Mouse (Mus musculus) heart, embryonic 14.5 days (tissue): ENCODE results near the gene Bicral. TPM values are rescaled to one million over a fixed set of nuclear protein-coding genes. Genes with fewer than 3 reads are reported as not detected.

Source experiments
- ATAC-seq: fragments of 200-750 bp; cut with Nextera tagmentation; 2 replicates; pipeline ENCODE4 v1.8.0; 2017; ENCODE audit warnings: low read depth, moderate TSS enrichment; ENCODE audit not compliant: insufficient number of reproducible peaks, insufficient read depth, low FRiP score
- H3K27ac ChIP-seq, 2 experiments: fragments of 200-500 bp in 1 of 2; fragments of 300-500 bp in 1 of 2; sonication (generic) in 1 of 2; replicated peaks in 1 of 2; 2 replicates each; pipeline ENCODE4 v1.5.1; 2012 to 2014; ENCODE audit warnings: low read depth in 2 of 2, low read length in 2 of 2, control low read depth in 1 of 2, mild to moderate bottlenecking in 1 of 2, mixed read lengths in 1 of 2; ENCODE audit not compliant: control insufficient read depth in 1 of 2, insufficient read depth in 1 of 2
- H3K27me3 ChIP-seq: fragments of 300-500 bp; sonication (generic); 2 replicates; pipeline ENCODE4 v1.6.1; 2014; ENCODE audit warnings: mild to moderate bottlenecking, low read length, control low read depth; ENCODE audit not compliant: control insufficient read depth, insufficient read depth
- H3K36me3 ChIP-seq: fragments of 300-500 bp; sonication (generic); 2 replicates; pipeline ENCODE4 v1.6.1; 2014; ENCODE audit warnings: mild to moderate bottlenecking, control low read depth, low read length, mixed read lengths; ENCODE audit not compliant: control insufficient read depth, insufficient read depth
- H3K4me1 ChIP-seq, 2 experiments: fragments of 200-500 bp in 1 of 2; fragments of 300-500 bp in 1 of 2; sonication (generic) in 1 of 2; 2 replicates each; pipeline ENCODE4 v1.6.1; 2012 to 2014; ENCODE audit warnings: low read length in 2 of 2, control low read depth in 1 of 2, mixed read lengths in 1 of 2; ENCODE audit not compliant: control insufficient read depth in 2 of 2, insufficient read depth in 2 of 2
- H3K4me2 ChIP-seq: fragments of 300-500 bp; sonication (generic); 2 replicates; pipeline ENCODE4 v1.6.1; 2014; ENCODE audit warnings: mild to moderate bottlenecking, low read length
- H3K4me3 ChIP-seq, 2 experiments: fragments of 200-500 bp in 1 of 2; fragments of 300-500 bp in 1 of 2; sonication (generic) in 1 of 2; 2 replicates each; pipeline ENCODE4 v1.5.1; 2012 to 2014; ENCODE audit warnings: low read length in 2 of 2, mild to moderate bottlenecking in 2 of 2, control low read depth in 1 of 2, low read depth in 1 of 2, moderate library complexity in 1 of 2; ENCODE audit not compliant: control insufficient read depth in 1 of 2, insufficient read depth in 1 of 2
- H3K9ac ChIP-seq: fragments of 300-500 bp; sonication (generic); 2 replicates; pipeline ENCODE4 v1.6.1; 2014; ENCODE audit warnings: mild to moderate bottlenecking, low read length
- H3K9me3 ChIP-seq: fragments of 300-500 bp; sonication (generic); 2 replicates; pipeline ENCODE4 v1.6.1; 2016; ENCODE audit warnings: low read length, control low read depth; ENCODE audit not compliant: control insufficient read depth
- WGBS: fragments of 180-500 bp; shearing (Covaris S2); extraction: QIAGEN DNeasy Blood & Tissue Kit; methylation state at CpG from one replicate; pipeline ENCODE4 v1.1.7; 2014; 5-methylcytosine and 5-hydroxymethylcytosine counted together
- polyA plus RNA-seq: library from polyadenylated mRNA; unstranded; fragments of >200 nt; fragmentation: Nextera tagmentation; extraction: Ambion mirVana; gene quantifications from 2 replicates; pipeline ENCODE4 v1.2.1, GENCODE M21; 2014

Gene Bicral
- polyA plus RNA-seq, 1 experiment from 2014 or later: 6.4 TPM

DNA sequence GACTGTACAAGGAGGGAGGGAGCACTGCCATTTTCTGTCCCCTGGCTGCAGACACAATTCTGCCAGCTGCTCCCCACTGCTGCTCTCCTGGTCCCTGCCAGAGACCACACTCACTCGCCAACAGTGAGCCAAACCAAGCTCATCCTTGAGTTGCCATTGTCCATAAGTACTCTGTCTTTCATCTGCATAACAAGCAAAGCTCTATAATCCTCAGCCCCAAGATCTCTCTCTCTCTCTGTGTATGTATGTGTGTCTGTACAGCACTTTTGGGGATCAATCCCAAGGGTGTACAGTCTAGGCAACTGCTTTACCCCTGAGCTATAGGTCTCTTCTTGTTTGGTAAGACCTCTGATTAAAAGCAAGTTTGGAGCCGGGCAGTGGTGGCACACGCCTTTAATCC lies 47.6 kb downstream of the Bicral start:
- H3K9me3 ChIP-seq: no peaks in the 10 kb centered on the region
- WGBS: 93% methylated on average over 3 of the region's 3 CpGs
- no peak overlapping the region for H3K4me3 ChIP-seq
- no peak for ATAC-seq
- H3K9ac ChIP-seq: no peak overlapping the region
- no peak overlapping the region for H3K27ac ChIP-seq
- H3K27me3 ChIP-seq: no peaks in the 10 kb centered on the region
- H3K4me2 ChIP-seq: no peak overlapping the region
- H3K36me3 ChIP-seq: peaks cover 80% of the 10 kb centered on the region
- H3K4me1 ChIP-seq: peaks cover 2 to 7% of the 10 kb centered on the region in 2 experiments; a peak in 1 of 4 replicates

DNA sequence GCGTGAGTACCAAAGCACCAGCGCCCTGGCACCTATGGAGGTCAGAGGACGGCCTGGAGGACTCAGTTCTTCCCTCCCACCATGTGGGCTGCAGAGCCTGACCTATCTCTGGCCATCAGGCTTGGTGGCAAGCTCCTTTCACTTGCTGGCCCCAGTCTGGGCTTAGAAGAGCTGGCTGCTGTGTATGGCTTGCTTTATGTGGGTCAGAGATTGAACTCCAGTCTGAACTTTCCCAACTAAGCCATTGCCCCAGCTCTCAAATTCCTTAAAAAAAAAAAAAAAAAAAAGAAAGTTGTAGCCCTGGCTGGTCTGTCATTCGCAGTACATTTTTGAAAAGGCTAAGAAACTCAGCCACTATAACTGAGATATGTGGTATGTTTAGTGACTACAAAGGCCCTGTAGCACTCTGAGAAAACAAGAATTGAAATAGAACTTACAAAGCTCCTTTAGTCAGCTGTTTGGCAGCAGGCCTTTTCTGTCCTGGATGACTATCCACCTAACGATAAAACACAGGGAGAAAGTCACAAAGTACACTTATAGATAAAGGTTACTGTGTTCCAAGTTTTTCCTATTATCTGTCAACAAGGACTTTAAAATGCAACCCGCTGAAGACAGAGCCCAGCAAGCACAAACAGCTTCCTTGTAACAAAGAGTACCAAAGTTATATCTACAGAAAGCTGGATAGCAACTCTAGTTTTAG lies 49.0 kb downstream of the Bicral start:
- Histone ChIP-seq H3K4me3 (no peak overlapping the region), H3K27ac (peak overlapping the region; percentile 49 to 65; a peak in 3 of 4 replicates)
- ATAC-seq: no peak

DNA sequence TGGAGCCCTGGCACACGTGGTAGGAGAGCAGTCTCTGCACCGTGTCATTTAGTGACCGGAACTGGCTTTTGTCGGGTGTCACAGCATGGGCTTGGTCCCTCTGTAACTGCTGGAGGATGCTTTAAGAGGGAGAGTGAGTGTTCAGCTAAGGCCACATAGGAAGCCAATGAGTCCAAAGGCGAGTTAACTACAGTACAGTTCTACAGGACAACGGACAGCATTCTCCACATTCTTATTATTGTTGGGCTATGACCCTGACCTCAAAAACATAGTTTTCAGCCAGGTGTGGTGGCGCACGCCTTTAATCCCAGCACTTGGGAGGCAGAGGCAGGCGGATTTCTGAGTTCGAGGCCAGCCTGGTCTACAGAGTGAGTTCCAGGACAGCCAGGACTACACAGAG lies 49.9 kb downstream of the Bicral start:
- H3K27me3 ChIP-seq: no peaks in the 10 kb centered on the region
- WGBS: 87% methylated on average over 10 of the region's 10 CpGs
- H3K36me3 ChIP-seq: peaks cover 78% of the 10 kb centered on the region

More for the DNA sequence above, 49.0 kb downstream of the Bicral start:
- no peak overlapping the region for H3K4me2 ChIP-seq
- 63% methylated on average over 6 of the region's 6 CpGs for WGBS
- H3K4me1 ChIP-seq: peaks cover 2 to 7% of the 10 kb centered on the region in 2 experiments; a peak in 1 of 4 replicates
- H3K9ac ChIP-seq: no peak overlapping the region
- no peaks in the 10 kb centered on the region for H3K9me3 ChIP-seq
- H3K36me3 ChIP-seq: peaks cover 85% of the 10 kb centered on the region
- H3K27me3 ChIP-seq: no peaks in the 10 kb centered on the region

DNA sequence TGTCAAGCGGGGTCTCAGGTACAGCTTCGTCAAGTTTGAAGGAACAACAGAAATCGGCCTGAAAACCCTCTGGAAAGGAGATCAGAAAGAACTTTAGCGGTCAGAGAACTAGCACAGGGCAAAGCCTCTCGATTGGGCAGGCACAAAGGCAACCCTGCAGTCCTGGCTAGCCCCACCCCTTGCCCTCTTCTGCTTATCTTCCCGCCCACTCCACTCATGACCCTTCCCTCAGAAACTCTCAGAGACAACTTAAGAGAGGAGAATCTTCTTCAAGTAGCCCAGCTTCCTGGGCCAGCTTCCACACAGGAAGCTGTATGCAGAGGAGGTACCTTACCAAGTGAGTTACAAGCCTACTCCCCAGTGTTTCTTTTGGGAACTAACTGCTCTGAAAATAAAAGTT lies 56.5 kb downstream of the Bicral start:
- Histone ChIP-seq H3K9ac (no peak overlapping the region), H3K27me3 (no peaks in the 10 kb centered on the region), H3K36me3 (peaks cover 63% of the 10 kb centered on the region), H3K9me3 (no peaks in the 10 kb centered on the region), H3K4me1 (no peaks in the 10 kb centered on the region), H3K4me3 (no peak overlapping the region), H3K27ac (no peak overlapping the region), H3K4me2 (no peak overlapping the region)
- 80% methylated on average over 6 of the region's 6 CpGs for WGBS
- no peak for ATAC-seq

More for the DNA sequence above, 49.9 kb downstream of the Bicral start:
- Histone ChIP-seq H3K4me3 (no peak overlapping the region), H3K4me2 (no peak overlapping the region), H3K9ac (no peak overlapping the region), H3K27ac (no peak overlapping the region), H3K9me3 (no peaks in the 10 kb centered on the region), H3K4me1 (peaks cover 2 to 7% of the 10 kb centered on the region in 2 experiments; a peak in 1 of 4 replicates)
- no peak for ATAC-seq

DNA sequence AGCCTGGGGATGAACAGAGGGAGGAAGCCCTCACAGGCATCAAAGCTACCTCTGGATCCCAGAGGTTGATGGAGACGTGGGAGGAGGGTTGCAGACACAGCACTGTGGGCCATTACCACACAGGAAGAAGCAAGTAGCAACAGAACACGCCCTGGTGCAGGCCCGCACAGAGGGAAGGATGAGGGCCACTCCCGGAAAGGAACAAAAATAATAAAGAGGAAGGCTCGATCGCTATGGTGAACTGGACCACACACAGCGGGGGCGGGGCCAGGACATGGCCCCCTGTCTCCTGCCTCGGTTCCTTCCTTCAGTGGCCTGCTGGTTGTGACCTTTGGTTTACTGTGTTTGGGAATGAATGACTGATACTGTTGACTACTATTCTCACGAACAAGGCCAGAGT lies 58.6 kb downstream of the Bicral start:
- Histone ChIP-seq H3K36me3 (peaks cover 42% of the 10 kb centered on the region), H3K27ac (no peak overlapping the region), H3K4me2 (no peak overlapping the region), H3K27me3 (no peaks in the 10 kb centered on the region), H3K9ac (no peak overlapping the region), H3K9me3 (no peaks in the 10 kb centered on the region), H3K4me1 (0 out of 4 replicates have a peak, but pooled peaks cover 0 to 2% of the 10 kb centered on the region in 2 experiments), H3K4me3 (no peak overlapping the region)
- WGBS: 82% methylated on average over 10 of the region's 10 CpGs
- no peak for ATAC-seq

DNA sequence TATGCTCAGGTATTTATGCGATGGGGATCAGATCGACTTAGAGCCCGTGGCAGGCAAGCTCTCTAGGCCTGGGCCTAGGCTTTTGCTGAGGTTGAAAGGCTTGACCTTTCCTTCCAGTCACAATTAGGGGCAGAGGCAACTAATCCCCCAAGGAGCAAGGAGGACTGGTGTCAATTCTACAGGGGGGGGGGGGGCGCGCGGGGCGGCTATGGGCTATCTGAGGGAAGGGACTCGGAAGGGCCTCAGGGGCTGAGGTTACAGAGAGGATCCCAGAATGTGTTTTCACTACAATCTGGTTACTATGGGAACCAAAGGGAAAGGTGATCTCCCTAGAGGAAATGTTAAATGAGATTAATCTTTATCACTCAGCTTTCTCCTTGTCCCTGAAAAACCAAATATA lies 60.9 kb downstream of the Bicral start:
- Histone ChIP-seq H3K36me3 (peaks cover 39% of the 10 kb centered on the region), H3K4me3 (no peak overlapping the region), H3K4me2 (no peak overlapping the region), H3K27me3 (no peaks in the 10 kb centered on the region), H3K27ac (no peak overlapping the region), H3K9me3 (peaks cover 1% of the 10 kb centered on the region; the same call in 1 of the 2 replicates), H3K4me1 (0 out of 4 replicates have a peak, but pooled peaks cover 0 to 2% of the 10 kb centered on the region in 2 experiments), H3K9ac (no peak overlapping the region)
- WGBS: 34% methylated on average over 7 of the region's 8 CpGs
- no peak for ATAC-seq

DNA sequence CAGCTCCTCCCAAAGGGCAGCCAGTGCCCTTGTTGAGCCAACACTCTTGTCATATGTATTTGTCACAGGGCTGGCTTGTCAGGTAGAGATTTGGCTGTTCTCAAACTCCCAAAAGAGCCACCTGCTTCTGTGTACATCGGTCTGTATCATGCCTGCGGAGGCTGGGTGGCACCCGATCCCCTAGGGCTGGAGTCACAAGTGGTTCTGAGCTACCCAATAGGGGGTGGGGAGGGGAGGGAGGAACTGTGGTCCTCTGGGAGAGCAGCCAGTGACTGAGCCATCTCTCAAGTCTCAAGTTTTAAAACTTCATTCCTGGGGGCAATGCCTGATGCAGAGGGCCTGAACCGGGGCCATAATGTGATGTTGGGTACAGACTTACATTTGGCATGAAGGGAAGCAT lies 61.5 kb downstream of the Bicral start:
- Histone ChIP-seq H3K27ac (no peak overlapping the region), H3K4me3 (no peak overlapping the region), H3K4me2 (no peak overlapping the region), H3K27me3 (no peaks in the 10 kb centered on the region), H3K9ac (no peak overlapping the region), H3K4me1 (0 out of 4 replicates have a peak, but pooled peaks cover 0 to 2% of the 10 kb centered on the region in 2 experiments), H3K36me3 (peaks cover 33% of the 10 kb centered on the region), H3K9me3 (peaks cover 5% of the 10 kb centered on the region; the same call in 1 of the 2 replicates)
- no peak for ATAC-seq
- 86% methylated on average over 4 of the region's 4 CpGs for WGBS
